Mouse (Mus musculus): ENCODE measurements at regions not wholly inside any gene's neighbourhood (a gene's known extent, or its start where the extent isn't known, plus 50 kb on each side); places are given as distances from the start of the nearest gene placed in this dataset.

DNA sequence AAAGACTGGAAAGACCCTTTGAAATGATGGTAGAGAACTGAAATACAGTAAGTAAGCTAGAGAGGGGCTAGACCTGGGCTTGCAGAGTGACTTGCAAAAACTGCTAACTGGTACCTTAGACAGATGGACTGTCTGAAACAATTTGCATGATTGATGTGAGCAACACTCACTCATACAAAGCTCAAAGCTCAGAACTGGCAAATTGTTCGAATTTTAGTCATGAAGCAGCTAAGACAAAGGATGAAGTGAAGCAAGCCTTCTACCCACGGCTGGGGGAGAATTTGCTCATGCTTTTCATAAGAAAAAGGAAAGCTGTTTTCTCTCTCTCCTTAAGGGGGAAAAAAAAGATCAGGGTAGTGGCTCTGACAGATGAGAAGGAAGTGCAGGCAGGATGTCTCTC is 64.5 kb downstream of the Rgs2 start:
- no peak for TF ChIP-seq CTCF (IDR thresholded peaks at IDR 0.05; ENCODE audit: control insufficient read depth, insufficient read depth, low read length)
- no peak for TF ChIP-seq POLR2A (IDR thresholded peaks at IDR 0.05; ENCODE audit: borderline replicate concordance, control insufficient read depth, low read depth, low read length)

Measured in bone marrow, adult 2 months (tissue).